Mouse (Mus musculus): Measurements from ENCODE around the gene Prap1. TPM values are rescaled to one million over a fixed set of nuclear protein-coding genes. Genes with fewer than 3 reads are reported as not detected.

The Prap1 gene
- not detected in 2 replicates for polyA plus RNA-seq (2012; ENCODE audit: low replicate concordance)

GRCm38 (mm10) chr7:140092924-140093528, at the start of gene Prap1:
Gene Prap1 (plus strand): TSS chr7:140093395.

GRCm38 (mm10) chr7:140048361-140049114, 44.7 kb upstream of the Prap1 start, which contains the start of gene Msx3:
Gene Msx3 (minus strand): TSS chr7:140049089.

GRCm38 (mm10) chr7:140082242-140082678, 10.9 kb upstream of the Prap1 start, which contains the start of gene Caly:
Gene Caly (minus strand): TSS chr7:140082548.

GRCm38 (mm10) chr7:140101993-140102860, 9.0 kb downstream of the Prap1 start, which contains the start of gene Fuom:
Gene Fuom (minus strand): TSS chr7:140102441.

GRCm38 (mm10) chr7:140115583-140116328, 22.6 kb downstream of the Prap1 start, which contains the start of gene Paox:
Gene Paox (plus strand): TSS chr7:140115799.

GRCm38 (mm10) chr7:140116329-140117054, 23.3 kb downstream of the Prap1 start, which contains the start of gene Echs1:
Gene Echs1 (minus strand): TSS chr7:140116476.

GRCm38 (mm10) chr7:140137135-140138020, 44.2 kb downstream of the Prap1 start, which contains the start of gene Mtg1:
Gene Mtg1 (plus strand): TSS chr7:140137564.

Other genes with a start within 250 kb of the Prap1 start
- gene Kndc1, start 198.7 kb upstream of the Prap1 start, polyA plus RNA-seq (2012; ENCODE audit: low replicate concordance), result 0.13 and 0.22 TPM in 2 replicates
- gene Utf1, start 149.6 kb upstream of the Prap1 start, polyA plus RNA-seq (2012; ENCODE audit: low replicate concordance), result 3.6 and 7.4 TPM in 2 replicates
- 0.17 and 1.4 TPM in 2 replicates for gene 6430531B16Rik, start 114.6 kb upstream of the Prap1 start, polyA plus RNA-seq (2012; ENCODE audit: low replicate concordance)
- gene Adam8, start 100.8 kb upstream of the Prap1 start, polyA plus RNA-seq (2012; ENCODE audit: low replicate concordance), result 11.9 and 25.8 TPM in 2 replicates
- gene Zfp511, start 57.0 kb upstream of the Prap1 start, polyA plus RNA-seq (2012; ENCODE audit: low replicate concordance), result 20.5 and 29.4 TPM in 2 replicates
- gene Tubgcp2, start 56.7 kb upstream of the Prap1 start, polyA plus RNA-seq (2012; ENCODE audit: low replicate concordance), result 4.1 and 6.5 TPM in 2 replicates
- gene Msx3, start 44.3 kb upstream of the Prap1 start, polyA plus RNA-seq (2012; ENCODE audit: low replicate concordance), result not detected in 2 replicates
- 0.16 TPM in 1 of 2 replicates, not detected in the other for gene Caly, start 10.8 kb upstream of the Prap1 start, polyA plus RNA-seq (2012; ENCODE audit: low replicate concordance)
- 10.5 and 15.7 TPM in 2 replicates for gene Fuom, start 9.0 kb downstream of the Prap1 start, polyA plus RNA-seq (2012; ENCODE audit: low replicate concordance)
- 1.7 and 7.6 TPM in 2 replicates for gene Paox, start 22.4 kb downstream of the Prap1 start, polyA plus RNA-seq (2012; ENCODE audit: low replicate concordance)
- gene Echs1, start 23.1 kb downstream of the Prap1 start, polyA plus RNA-seq (2012; ENCODE audit: low replicate concordance), result 3.3 and 6.3 TPM in 2 replicates
- gene Mtg1, start 44.2 kb downstream of the Prap1 start, polyA plus RNA-seq (2012; ENCODE audit: low replicate concordance), result 6.5 and 7.2 TPM in 2 replicates
- gene Sprn, start 61.5 kb downstream of the Prap1 start, polyA plus RNA-seq (2012; ENCODE audit: low replicate concordance), result not detected in 2 replicates
- not detected in 2 replicates for gene Olfr522, start 71.4 kb downstream of the Prap1 start, polyA plus RNA-seq (2012; ENCODE audit: low replicate concordance)
- not detected in 2 replicates for gene Olfr523, start 79.8 kb downstream of the Prap1 start, polyA plus RNA-seq (2012; ENCODE audit: low replicate concordance)
- not detected in 2 replicates for gene Olfr524, start 112.6 kb downstream of the Prap1 start, polyA plus RNA-seq (2012; ENCODE audit: low replicate concordance)
- gene Cd163l1, start 124.9 kb downstream of the Prap1 start, polyA plus RNA-seq (2012; ENCODE audit: low replicate concordance), result 0.23 and 0.56 TPM in 2 replicates
- gene 5830411N06Rik, start 153.9 kb downstream of the Prap1 start, polyA plus RNA-seq (2012; ENCODE audit: low replicate concordance), result 0.38 and 0.60 TPM in 2 replicates
- gene Olfr525, start 227.5 kb downstream of the Prap1 start, polyA plus RNA-seq (2012; ENCODE audit: low replicate concordance), result not detected in 2 replicates
- not detected in 2 replicates for gene Olfr527, start 240.6 kb downstream of the Prap1 start, polyA plus RNA-seq (2012; ENCODE audit: low replicate concordance)